Mouse (Mus musculus): ENCODE results near the gene Ccl6. TPM values are rescaled to one million over a fixed set of nuclear protein-coding genes. Genes with fewer than 3 reads are reported as not detected.

Gene Ccl6
- total and polyA plus RNA-seq, 3 experiments: 0.30 to 1.2 (median 0.93) TPM

- no peaks in the 10 kb centered on the region for H3K27me3 ChIP-seq (replicated peaks)
- H3K36me3 ChIP-seq (replicated peaks in 1 of 2; ENCODE audit: control insufficient read depth in 1 of 2, insufficient read depth in 1 of 2, low read length in 1 of 2): no peaks in the 10 kb centered on the region
- no peak overlapping the region for H3K9ac ChIP-seq (ENCODE audit: insufficient read depth, low read depth)
- no peaks in the 10 kb centered on the region for H3K79me2 ChIP-seq (replicated peaks; ENCODE audit: control insufficient read depth, extremely low read depth, insufficient read depth, poor library complexity, severe bottlenecking)
- no peaks in the 10 kb centered on the region for H3K9me3 ChIP-seq (replicated peaks; ENCODE audit: low read length)
- dilution Hi-C loops (cut with MboI; ENCODE audit: extremely low pct_ligation_motif_present, extremely low pct_unique_long_range_greater_than_20kb, low sequenced_read_pairs) (no loop called here), in situ Hi-C loops (cut with MboI; ENCODE audit: low pct_ligation_motif_present, low pct_unique_long_range_greater_than_20kb, low sequenced_read_pairs) (no loop called here)
- H3K4me1 ChIP-seq (ENCODE audit: control insufficient read depth in 1 of 2, insufficient read depth in 2 of 2): peaks cover 10 to 46% of the 10 kb centered on the region in 2 experiments
- no peak overlapping the region for H3K27ac ChIP-seq (ENCODE audit: insufficient read depth, low read depth)
- TF ChIP-seq RAD21 (IDR thresholded peaks at IDR 0.05; ENCODE audit: low read depth, low read length) (no peak), ELF1 (IDR thresholded peaks at IDR 0.05; ENCODE audit: low read depth, low read length) (no peak), GABPA (IDR thresholded peaks at IDR 0.05; ENCODE audit: insufficient replicate concordance, low read depth, low read length) (no peak), JUND (conservative IDR thresholded peaks at IDR 0.05; ENCODE audit: low read depth, low read length) (no peak), POLR2A (IDR thresholded peaks at IDR 0.05; ENCODE audit: low read depth, low read length) (no peak), SMC3 (IDR thresholded peaks at IDR 0.05; ENCODE audit: low read depth, low read length) (no peak), POLR2AphosphoS2 (IDR thresholded peaks at IDR 0.05; ENCODE audit: low read depth, low read length) (no peak), TBP (conservative IDR thresholded peaks at IDR 0.05; ENCODE audit: low read depth, low read length) (no peak), ETS1 (conservative IDR thresholded peaks at IDR 0.05; ENCODE audit: low read depth, low read length) (no peak), E2F4 (IDR thresholded peaks at IDR 0.05; ENCODE audit: insufficient replicate concordance, low read depth, low read length) (no peak), ZC3H11A (IDR thresholded peaks at IDR 0.05; ENCODE audit: low read depth, low read length) (no peak), BHLHE40 (IDR thresholded peaks at IDR 0.05; ENCODE audit: low read depth, low read length) (no peak)
- no peak overlapping the region for H3K4me3 ChIP-seq (replicated peaks in 1 of 3; ENCODE audit: low read depth in 2 of 3, low read length in 2 of 3, poor library complexity in 1 of 3)
- DNase-seq (ENCODE audit: extremely low read depth): no peak
- no peak overlapping the region for H3K4me2 ChIP-seq (ENCODE audit: insufficient read depth, low read depth, poor library complexity, severe bottlenecking)
These were observed 4.9 kb upstream of the Ccl6 start for GRCm38 (mm10) chr11:83597796-83598195.

- Histone ChIP-seq H3K27me3 (replicated peaks) (no peaks in the 10 kb centered on the region), H3K36me3 (replicated peaks in 1 of 2; ENCODE audit: control insufficient read depth in 1 of 2, insufficient read depth in 1 of 2, low read length in 1 of 2) (no peaks in the 10 kb centered on the region), H3K4me1 (ENCODE audit: control insufficient read depth in 1 of 2, insufficient read depth in 2 of 2) (peaks cover 11 to 50% of the 10 kb centered on the region in 2 experiments), H3K27ac (ENCODE audit: insufficient read depth, low read depth) (no peak overlapping the region; the same call in 1 of the 2 replicates), H3K9me3 (replicated peaks; ENCODE audit: low read length) (no peaks in the 10 kb centered on the region), H3K4me2 (ENCODE audit: insufficient read depth, low read depth, poor library complexity, severe bottlenecking) (peak overlapping the region; percentile 37), H3K9ac (ENCODE audit: insufficient read depth, low read depth) (no peak overlapping the region), H3K79me2 (replicated peaks; ENCODE audit: control insufficient read depth, extremely low read depth, insufficient read depth, poor library complexity, severe bottlenecking) (no peaks in the 10 kb centered on the region), H3K4me3 (replicated peaks in 1 of 3; ENCODE audit: low read depth in 2 of 3, low read length in 2 of 3, poor library complexity in 1 of 3) (no peak overlapping the region)
- peak; percentile 83 for DNase-seq (ENCODE audit: extremely low read depth)
- TF ChIP-seq BHLHE40 (IDR thresholded peaks at IDR 0.05; ENCODE audit: low read depth, low read length) (peak; percentile 53), POLR2A (IDR thresholded peaks at IDR 0.05; ENCODE audit: low read depth, low read length) (no peak), KAT2A (IDR thresholded peaks at IDR 0.05; ENCODE audit: insufficient replicate concordance, low read length) (no peak), ZNF384 (IDR thresholded peaks at IDR 0.05; ENCODE audit: low read depth, low read length) (peak; percentile 74), MYC (IDR thresholded peaks at IDR 0.05; ENCODE audit: low read depth, low read length) (peak; percentile 63; the same call in 1 of the 2 replicates), MXI1 (IDR thresholded peaks at IDR 0.05; ENCODE audit: low read depth, low read length) (no peak), EP300 (IDR thresholded peaks at IDR 0.05; ENCODE audit: low read length) (peak; percentile 99), MEF2A (IDR thresholded peaks at IDR 0.05; ENCODE audit: borderline replicate concordance, low read depth, low read length) (peak; percentile 46; the same call in 1 of the 2 replicates), RCOR1 (conservative IDR thresholded peaks at IDR 0.05; ENCODE audit: low read depth, low read length) (peak; percentile 96), E2F4 (IDR thresholded peaks at IDR 0.05; ENCODE audit: insufficient replicate concordance, low read depth, low read length) (no peak), TBP (conservative IDR thresholded peaks at IDR 0.05; ENCODE audit: low read depth, low read length) (no peak), CHD2 (IDR thresholded peaks at IDR 0.05; ENCODE audit: low read length) (0 out of 2 replicates have a peak, but pooled peaks have one; percentile 19), ETS1 (conservative IDR thresholded peaks at IDR 0.05; ENCODE audit: low read depth, low read length) (peak; percentile 60; the same call in 1 of the 2 replicates), MAZ (IDR thresholded peaks at IDR 0.05; ENCODE audit: low read depth, low read length) (no peak), ZC3H11A (IDR thresholded peaks at IDR 0.05; ENCODE audit: low read depth, low read length) (no peak), SIN3A (IDR thresholded peaks at IDR 0.05; ENCODE audit: low read length) (0 out of 2 replicates have a peak, but pooled peaks have one; percentile 35), JUN (IDR thresholded peaks at IDR 0.05; ENCODE audit: insufficient read depth, low read depth, low read length) (peak; percentile 98), TCF12 (IDR thresholded peaks at IDR 0.05; ENCODE audit: low read depth, low read length) (peak; percentile 60; the same call in 1 of the 2 replicates), JUND (conservative IDR thresholded peaks at IDR 0.05; ENCODE audit: low read depth, low read length) (peak; percentile 100), NRF1 (IDR thresholded peaks at IDR 0.05; ENCODE audit: low read depth, low read length) (no peak), ZKSCAN1 (IDR thresholded peaks at IDR 0.05; ENCODE audit: borderline replicate concordance, low read depth, low read length) (peak; percentile 100), HCFC1 (IDR thresholded peaks at IDR 0.05; ENCODE audit: low read depth, low read length) (no peak), IRF4 (IDR thresholded peaks at IDR 0.05; ENCODE audit: low read depth, low read length) (peak; percentile 100), MAX (IDR thresholded peaks at IDR 0.05; ENCODE audit: low read length) (no peak; the same call in 1 of the 2 replicates)
- in situ Hi-C loops (cut with MboI; ENCODE audit: low pct_ligation_motif_present, low pct_unique_long_range_greater_than_20kb, low sequenced_read_pairs): no loop called here
- dilution Hi-C loops (cut with MboI; ENCODE audit: extremely low pct_ligation_motif_present, extremely low pct_unique_long_range_greater_than_20kb, low sequenced_read_pairs): no loop called here
These were observed 3.0 kb upstream of the Ccl6 start for GRCm38 (mm10) chr11:83595669-83596455.

Measured in CH12.LX (cell line).